Mouse (Mus musculus) lung, postnatal 10 days (tissue): Measurements from ENCODE around the gene Olfr828.

ENCODE experiments used
- DNase-seq: peaks from one replicate; pipeline ENCODE4 v3.0.0; 2021

The Olfr828 gene

GRCm38 (mm10) chr9:18819426-18819825 lies at the start of gene Olfr828:
TSS of gene Olfr828 (minus strand) at chr9:18819526.
- no peak for DNase-seq

- DNase-seq = no peak
These were observed 35.3 kb upstream of the Olfr828 start, which contains the start of gene Olfr829 for GRCm38 (mm10) chr9:18854633-18855032. TSS of gene Olfr829 (plus strand) at chr9:18854933.

- no peak for DNase-seq
These were observed 34.0 kb downstream of the Olfr828 start for GRCm38 (mm10) chr9:18785316-18785715.

- no peak for DNase-seq
These were observed 39.9 kb downstream of the Olfr828 start for GRCm38 (mm10) chr9:18779476-18779875.

GRCm38 (mm10) chr9:18778981-18779380 lies 40.3 kb downstream of the Olfr828 start:
- no peak for DNase-seq
